Mouse (Mus musculus) limb, embryonic 13.5 days (tissue): ENCODE measurements around the gene Tceal3. TPM values are rescaled to one million over a fixed set of nuclear protein-coding genes. Genes with fewer than 3 reads are reported as not detected.
A peak's percentile ranks its signal among the peaks of the same experiment; 100 is the strongest.
"Not testable (repeated sequence)": the region's sequence is repeated elsewhere in the genome, so short reads cannot be mapped to it uniquely, and the experiment has no call there.

Experiments used
- ATAC-seq: fragments of 200-750 bp; cut with Nextera tagmentation; 2 replicates; pipeline ENCODE4 v1.8.0; 2017; ENCODE audit warnings: low read depth, moderate number of reproducible peaks, moderate TSS enrichment; ENCODE audit not compliant: low FRiP score
- H3K27ac ChIP-seq: fragments of 300-500 bp; sonication (generic); 2 replicates; pipeline ENCODE4 v1.5.1; 2015; ENCODE audit warnings: inconsistent platforms, mild to moderate bottlenecking, moderate library complexity
- H3K27me3 ChIP-seq: fragments of 300-500 bp; sonication (generic); 2 replicates; pipeline ENCODE4 v1.6.1; 2015; ENCODE audit warnings: mild to moderate bottlenecking, inconsistent platforms
- H3K36me3 ChIP-seq: fragments of 300-500 bp; sonication (generic); 2 replicates; pipeline ENCODE4 v1.6.1; 2015; ENCODE audit warnings: inconsistent platforms, mild to moderate bottlenecking, moderate library complexity
- H3K4me1 ChIP-seq: fragments of 300-500 bp; sonication (generic); 2 replicates; pipeline ENCODE4 v1.6.1; 2015; ENCODE audit warnings: inconsistent platforms
- H3K4me2 ChIP-seq: fragments of 300-500 bp; sonication (generic); replicated peaks from 2 replicates; pipeline ENCODE4 v1.6.1; 2015; ENCODE audit warnings: inconsistent platforms, mild to moderate bottlenecking, moderate library complexity
- H3K4me3 ChIP-seq: fragments of 300-500 bp; sonication (generic); 2 replicates; pipeline ENCODE4 v1.5.1; 2015; ENCODE audit warnings: moderate library complexity, mild to moderate bottlenecking, inconsistent platforms
- H3K9ac ChIP-seq: fragments of 300-500 bp; sonication (generic); 2 replicates; pipeline ENCODE4 v1.6.1; 2015; ENCODE audit warnings: mild to moderate bottlenecking, inconsistent platforms
- H3K9me3 ChIP-seq: fragments of 300-500 bp; sonication (generic); 2 replicates; pipeline ENCODE4 v1.6.1; 2016; ENCODE audit warnings: inconsistent platforms
- WGBS: fragments of 180-500 bp; shearing (Covaris S2); methylation state at CpG from one replicate; pipeline ENCODE4 v1.1.7; 2015; 5-methylcytosine and 5-hydroxymethylcytosine counted together
- polyA plus RNA-seq: library from polyadenylated mRNA; unstranded; fragments of >200 nt; fragmentation: Nextera tagmentation; extraction: Ambion mirVana; gene quantifications from 2 replicates; pipeline ENCODE4 v1.2.1, GENCODE M21; 2015

Gene Tceal3
- polyA plus RNA-seq, 1 experiment from 2014 or later = 38.8 TPM

- Histone ChIP-seq H3K4me2 (peak overlapping the region; percentile 63), H3K27ac (peak overlapping the region; percentile 79), H3K4me3 (peak overlapping the region; percentile 53), H3K9me3 (no peaks in the 10 kb centered on the region), H3K4me1 (no peaks in the 10 kb centered on the region), H3K27me3 (peaks cover 7% of the 10 kb centered on the region; the same call in 1 of the 2 replicates), H3K9ac (peak overlapping the region; percentile 70), H3K36me3 (no peaks in the 10 kb centered on the region)
- peak; percentile 4; the same call in 1 of the 2 replicates for ATAC-seq
- 18% methylated on average over 14 of the region's 14 CpGs for WGBS
Observed at GRCm38 (mm10) chrX:136708782-136709181, 118.1 kb downstream of the Tceal3 start.

GRCm38 (mm10) chrX:136714742-136715474 is 124.3 kb downstream of the Tceal3 start:
- H3K36me3 ChIP-seq, H3K4me1 ChIP-seq, H3K9me3 ChIP-seq, H3K27ac ChIP-seq, H3K4me2 ChIP-seq, H3K4me3 ChIP-seq, H3K27me3 ChIP-seq, H3K9ac ChIP-seq: not testable (repeated sequence)
- ATAC-seq = peak; percentile 64; the same call in 1 of the 2 replicates
- 59% methylated on average over 3 of the region's 3 CpGs for WGBS

Other genes with a start within 250 kb of the Tceal3 start
- gene Kir3dl1, start 72.8 kb upstream of the Tceal3 start, polyA plus RNA-seq = not detected in 2 replicates
- gene Kir3dl2, start 46.8 kb upstream of the Tceal3 start, polyA plus RNA-seq = not detected in 2 replicates
- 13.8 and 14.9 TPM in 2 replicates for gene Tceal1, start 117.1 kb downstream of the Tceal3 start, polyA plus RNA-seq
- gene Morf4l2, start 152.8 kb downstream of the Tceal3 start, polyA plus RNA-seq = 676 and 684 TPM in 2 replicates
- 0.10 and 0.20 TPM in 2 replicates for gene Glra4, start 189.3 kb downstream of the Tceal3 start, polyA plus RNA-seq
- gene Plp1, start 231.8 kb downstream of the Tceal3 start, polyA plus RNA-seq = 7.3 and 7.6 TPM in 2 replicates